Mouse (Mus musculus) E14TG2a.4 (cell line): Measurements from ENCODE around the gene Lyar.

Experiments
- CTCF ChIP-seq: conservative IDR thresholded peaks from 2 replicates; pipeline ENCODE4 v1.5.1; 2014; ENCODE audit warnings: low read length
- NANOG ChIP-seq: IDR thresholded peaks from 2 replicates; pipeline ENCODE4 v1.6.1; 2014; ENCODE audit warnings: borderline replicate concordance, low read length, mixed read lengths

DNA sequence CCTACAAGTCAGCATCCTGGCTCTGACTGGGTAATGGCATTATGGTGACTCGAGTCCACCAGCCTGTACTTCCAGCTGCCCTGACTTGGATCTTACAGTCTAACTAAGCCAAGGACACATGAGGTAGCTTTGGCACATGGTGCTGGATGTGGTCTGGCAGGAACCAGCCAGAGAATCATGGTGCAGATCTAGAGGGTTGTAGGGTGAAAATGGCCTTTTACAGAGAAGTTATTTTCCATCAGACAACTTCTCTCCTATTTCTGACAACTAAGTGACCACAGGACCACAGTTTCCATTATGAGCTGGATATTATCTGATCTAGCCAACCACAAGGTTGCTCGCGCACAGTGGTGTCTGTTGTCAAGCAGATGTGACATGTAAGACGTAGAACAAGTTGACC is 53.6 kb downstream of the Lyar start:
- TF ChIP-seq CTCF = no peak
- no peak for TF ChIP-seq NANOG
